Mouse (Mus musculus) lung, postnatal 0 days (tissue): Measurements from ENCODE around the gene Nr2f2.

Source experiments
- CTCF ChIP-seq: IDR thresholded peaks from 2 replicates; pipeline ENCODE4 v1.5.1; 2016; ENCODE audit warnings: antibody characterized with exemption, mild to moderate bottlenecking
- EP300 ChIP-seq: IDR thresholded peaks from 2 replicates; pipeline ENCODE4 v1.6.1; 2016; ENCODE audit warnings: antibody characterized with exemption, mild to moderate bottlenecking, control low read depth

DNA sequence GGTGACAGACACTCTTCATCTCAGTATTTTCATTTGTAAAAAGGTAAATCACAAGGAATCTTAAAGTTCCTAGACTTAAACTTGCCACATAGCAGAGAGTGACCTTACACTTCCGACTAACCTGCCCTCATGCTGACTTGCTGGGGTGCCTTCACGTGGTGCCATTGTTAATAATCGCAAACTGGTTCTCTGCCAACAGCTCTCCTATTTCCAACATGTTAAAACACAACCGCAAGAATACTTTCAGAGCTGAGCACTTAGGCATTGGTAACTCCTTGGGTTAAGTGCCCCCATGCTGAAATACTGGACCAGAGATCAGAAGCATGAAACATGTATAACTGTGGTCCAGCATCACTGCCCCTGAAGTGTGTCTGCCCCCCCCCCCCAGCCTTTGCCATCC lies 47.1 kb upstream of the Nr2f2 start:
- no peak for TF ChIP-seq CTCF
- TF ChIP-seq EP300: no peak
